8 mouse cellular contexts compared by ENCODE assay signal in genomic region chr6:85346028-85346634, GRCm38 (mm10). TPM values are rescaled to one million over a fixed set of nuclear protein-coding genes. Genes with fewer than 3 reads are reported as not detected.
DNase-seq lines count a peak whose midpoint lies in the region; ATAC-seq lines count a peak whose summit lies in the region.

No protein-coding gene starts in this region.

- no peak overlapping the region for H3K4me3 ChIP-seq in hindbrain, embryonic 15.5 days

- no peak overlapping the region for H3K9ac ChIP-seq in hindbrain, embryonic 15.5 days

- no peaks in the 10 kb centered on the region for H3K4me1 ChIP-seq in hindbrain, embryonic 15.5 days (replicated peaks)

- no peak overlapping the region for H3K4me2 ChIP-seq in hindbrain, embryonic 15.5 days

- peaks cover 14% of the 10 kb centered on the region for H3K36me3 ChIP-seq in hindbrain, embryonic 15.5 days

- H3K27me3 ChIP-seq in hindbrain, embryonic 15.5 days: no peaks in the 10 kb centered on the region

- peak; percentile 90 for DNase-seq in R1 (ENCODE audit: low read depth, low spot score)
- DNase-seq in cerebellum, postnatal 10 days: peak; percentile 93 to 95
- peak; percentile 64 to 75 for DNase-seq in frontal cortex, postnatal 25 days (ENCODE audit: low spot score in 2 of 2)
- peak; percentile 70 to 92 for DNase-seq in layer of hippocampus, postnatal 25 days (ENCODE audit: extremely low spot score in 1 of 2, low spot score in 1 of 2)
- peak; percentile 94 for DNase-seq in lung, postnatal 36 days
- peak; percentile 83 for DNase-seq in right cerebral cortex, adult 18-20 months
- DNase-seq in urinary bladder, adult 18-20 months (ENCODE audit: low spot score in 2 of 2): peak; percentile 62 to 68

- no peak overlapping the region for H3K27ac ChIP-seq in hindbrain, embryonic 15.5 days (replicated peaks)

- ATAC-seq in hindbrain, embryonic 15.5 days (ENCODE audit: low FRiP score, low read depth): peak; percentile 58

- no peaks in the 10 kb centered on the region for H3K9me3 ChIP-seq in hindbrain, embryonic 15.5 days

- WGBS in hindbrain, embryonic 15.5 days: 45% methylated on average over 6 of the region's 6 CpGs

RNA-seq across cellular contexts. Expression of gene Sfxn5, which starts 12.9 kb away (rescaled TPM):
- polyA plus RNA-seq in hindbrain, embryonic 15.5 days (2015; fragmentation: Nextera tagmentation; extraction: Ambion mirVana): 41.4 and 43.1 TPM in 2 replicates
- total RNA-seq in layer of hippocampus, postnatal 25 days (2021): 100 to 1,000 TPM; 168 to 177 TPM

RNA-seq across cellular contexts. Expression of gene Rab11fip5, which starts 28.3 kb away (rescaled TPM):
- polyA plus RNA-seq in hindbrain, embryonic 15.5 days (2015; fragmentation: Nextera tagmentation; extraction: Ambion mirVana): 24.2 and 24.4 TPM in 2 replicates
- total RNA-seq in layer of hippocampus, postnatal 25 days (2021): 10 to 100 TPM; 53.8 to 55.3 TPM
